Mouse (Mus musculus): ENCODE results near the gene Eral1. TPM values are rescaled to one million over a fixed set of nuclear protein-coding genes. Genes with fewer than 3 reads are reported as not detected.

Eral1 gene
- polyA plus RNA-seq, 1 experiment from 2014 or later: 40.1 TPM

- no peak overlapping the region for H3K4me3 ChIP-seq (ENCODE audit: low read length)
- no peak overlapping the region for H3K9ac ChIP-seq (ENCODE audit: low read depth, low read length)
- peaks cover 9% of the 10 kb centered on the region; the same call in 1 of the 2 replicates for H3K4me1 ChIP-seq (ENCODE audit: control insufficient read depth, insufficient read depth, low read length)
- WGBS: 85% methylated on average over 10 of the region's 10 CpGs
- no peaks in the 10 kb centered on the region for H3K9me3 ChIP-seq (ENCODE audit: control insufficient read depth, low read length)
- no peak overlapping the region for H3K4me2 ChIP-seq (replicated peaks; ENCODE audit: low read depth, low read length)
- H3K27me3 ChIP-seq (ENCODE audit: control insufficient read depth, insufficient read depth, low read length): no peaks in the 10 kb centered on the region
- H3K36me3 ChIP-seq (ENCODE audit: control insufficient read depth, insufficient read depth, low read length): peaks cover 12% of the 10 kb centered on the region; the same call in 1 of the 2 replicates
- no peak for ATAC-seq (ENCODE audit: low FRiP score, low TSS enrichment)
- H3K27ac ChIP-seq (ENCODE audit: low read depth, low read length): no peak overlapping the region
Measured at GRCm38 (mm10) chr11:78036791-78037190, 43.4 kb downstream of the Eral1 start.

GRCm38 (mm10) chr11:78033931-78034617 is 46.1 kb downstream of the Eral1 start:
- WGBS: 93% methylated on average over 23 of the region's 23 CpGs
- H3K4me3 ChIP-seq (ENCODE audit: low read length): no peak overlapping the region

GRCm38 (mm10) chr11:78032809-78033195 is 47.4 kb downstream of the Eral1 start:
- Histone ChIP-seq H3K27ac (ENCODE audit: low read depth, low read length) (no peak overlapping the region), H3K9me3 (ENCODE audit: control insufficient read depth, low read length) (no peaks in the 10 kb centered on the region), H3K9ac (ENCODE audit: low read depth, low read length) (peak overlapping the region; percentile 79), H3K4me1 (ENCODE audit: control insufficient read depth, insufficient read depth, low read length) (peaks cover 18% of the 10 kb centered on the region), H3K4me2 (replicated peaks; ENCODE audit: low read depth, low read length) (peak overlapping the region; percentile 86), H3K36me3 (ENCODE audit: control insufficient read depth, insufficient read depth, low read length) (peaks cover 28% of the 10 kb centered on the region), H3K4me3 (ENCODE audit: low read length) (peak overlapping the region; percentile 62), H3K27me3 (ENCODE audit: control insufficient read depth, insufficient read depth, low read length) (no peaks in the 10 kb centered on the region)
- no peak for ATAC-seq (ENCODE audit: low FRiP score, low TSS enrichment)
- 11% methylated on average over 5 of the region's 5 CpGs for WGBS

More at GRCm38 (mm10) chr11:78033931-78034617, 46.1 kb downstream of the Eral1 start:
- Histone ChIP-seq H3K9ac (ENCODE audit: low read depth, low read length) (no peak overlapping the region), H3K9me3 (ENCODE audit: control insufficient read depth, low read length) (no peaks in the 10 kb centered on the region), H3K36me3 (ENCODE audit: control insufficient read depth, insufficient read depth, low read length) (peaks cover 15% of the 10 kb centered on the region), H3K27ac (ENCODE audit: low read depth, low read length) (no peak overlapping the region), H3K27me3 (ENCODE audit: control insufficient read depth, insufficient read depth, low read length) (no peaks in the 10 kb centered on the region), H3K4me2 (replicated peaks; ENCODE audit: low read depth, low read length) (no peak overlapping the region), H3K4me1 (ENCODE audit: control insufficient read depth, insufficient read depth, low read length) (peaks cover 18% of the 10 kb centered on the region)
- ATAC-seq (ENCODE audit: low FRiP score, low TSS enrichment): no peak

- Histone ChIP-seq H3K4me2 (replicated peaks; ENCODE audit: low read depth, low read length) (peak within 1 kb of the TSS; percentile 86), H3K9me3 (ENCODE audit: control insufficient read depth, low read length) (no peaks in the 10 kb centered on the region), H3K36me3 (ENCODE audit: control insufficient read depth, insufficient read depth, low read length) (peaks cover 34% of the 10 kb centered on the region), H3K27ac (ENCODE audit: low read depth, low read length) (peak within 1 kb of the TSS; percentile 63; the same call in 1 of the 2 replicates), H3K27me3 (ENCODE audit: control insufficient read depth, insufficient read depth, low read length) (no peaks in the 10 kb centered on the region), H3K4me3 (ENCODE audit: low read length) (peak within 1 kb of the TSS; percentile 62), H3K9ac (ENCODE audit: low read depth, low read length) (peak within 1 kb of the TSS; percentile 79), H3K4me1 (ENCODE audit: control insufficient read depth, insufficient read depth, low read length) (peaks cover 13% of the 10 kb centered on the region)
- ATAC-seq (ENCODE audit: low FRiP score, low TSS enrichment): peak; percentile 92
- WGBS: under 1% methylated on average over 94 of the region's 96 CpGs
Measured at GRCm38 (mm10) chr11:78031947-78032808, 48.0 kb downstream of the Eral1 start, which contains the start of gene Dhrs13. TSS of gene Dhrs13 (plus strand) at chr11:78032280.

GRCm38 (mm10) chr11:78031389-78031788 is 48.8 kb downstream of the Eral1 start:
- Histone ChIP-seq H3K9me3 (ENCODE audit: control insufficient read depth, low read length) (no peaks in the 10 kb centered on the region), H3K4me3 (ENCODE audit: low read length) (peak overlapping the region; percentile 62; the same call in 1 of the 2 replicates)
- no peak for ATAC-seq (ENCODE audit: low FRiP score, low TSS enrichment)

GRCm38 (mm10) chr11:78030600-78030999 is 49.6 kb downstream of the Eral1 start:
- no peaks in the 10 kb centered on the region for H3K9me3 ChIP-seq (ENCODE audit: control insufficient read depth, low read length)
- WGBS: 62% methylated on average over 2 of the region's 2 CpGs
- no peak overlapping the region for H3K27ac ChIP-seq (ENCODE audit: low read depth, low read length)
- no peak overlapping the region for H3K4me3 ChIP-seq (ENCODE audit: low read length)
- peaks cover 47% of the 10 kb centered on the region for H3K36me3 ChIP-seq (ENCODE audit: control insufficient read depth, insufficient read depth, low read length)
- H3K27me3 ChIP-seq (ENCODE audit: control insufficient read depth, insufficient read depth, low read length): no peaks in the 10 kb centered on the region
- peaks cover 10% of the 10 kb centered on the region for H3K4me1 ChIP-seq (ENCODE audit: control insufficient read depth, insufficient read depth, low read length)
- ATAC-seq (ENCODE audit: low FRiP score, low TSS enrichment): no peak
- no peak overlapping the region for H3K4me2 ChIP-seq (replicated peaks; ENCODE audit: low read depth, low read length)
- no peak overlapping the region for H3K9ac ChIP-seq (ENCODE audit: low read depth, low read length)

More at GRCm38 (mm10) chr11:78031389-78031788, 48.8 kb downstream of the Eral1 start:
- Histone ChIP-seq H3K9ac (ENCODE audit: low read depth, low read length) (no peak overlapping the region), H3K4me2 (replicated peaks; ENCODE audit: low read depth, low read length) (peak overlapping the region; percentile 86), H3K27me3 (ENCODE audit: control insufficient read depth, insufficient read depth, low read length) (no peaks in the 10 kb centered on the region), H3K4me1 (ENCODE audit: control insufficient read depth, insufficient read depth, low read length) (peaks cover 10% of the 10 kb centered on the region), H3K27ac (ENCODE audit: low read depth, low read length) (no peak overlapping the region; the same call in 1 of the 2 replicates), H3K36me3 (ENCODE audit: control insufficient read depth, insufficient read depth, low read length) (peaks cover 39% of the 10 kb centered on the region)
- WGBS: 34% methylated on average over 6 of the region's 6 CpGs

- H3K36me3 ChIP-seq (ENCODE audit: control insufficient read depth, insufficient read depth, low read length): peaks cover 53% of the 10 kb centered on the region
Measured at GRCm38 (mm10) chr11:78029240-78029639, 50.9 kb downstream of the Eral1 start.

GRCm38 (mm10) chr11:78023607-78024006 is 56.6 kb downstream of the Eral1 start:
- peaks cover 89% of the 10 kb centered on the region for H3K36me3 ChIP-seq (ENCODE audit: control insufficient read depth, insufficient read depth, low read length)
- H3K9me3 ChIP-seq (ENCODE audit: control insufficient read depth, low read length): no peaks in the 10 kb centered on the region
- ATAC-seq (ENCODE audit: low FRiP score, low TSS enrichment): no peak
- WGBS: 90% methylated on average over 8 of the region's 8 CpGs
- H3K4me2 ChIP-seq (replicated peaks; ENCODE audit: low read depth, low read length): no peak overlapping the region
- H3K4me3 ChIP-seq (ENCODE audit: low read length): no peak overlapping the region
- H3K27ac ChIP-seq (ENCODE audit: low read depth, low read length): no peak overlapping the region
- H3K4me1 ChIP-seq (ENCODE audit: control insufficient read depth, insufficient read depth, low read length): no peaks in the 10 kb centered on the region
- no peaks in the 10 kb centered on the region for H3K27me3 ChIP-seq (ENCODE audit: control insufficient read depth, insufficient read depth, low read length)
- no peak overlapping the region for H3K9ac ChIP-seq (ENCODE audit: low read depth, low read length)

More at GRCm38 (mm10) chr11:78029240-78029639, 50.9 kb downstream of the Eral1 start:
- WGBS: 87% methylated on average over 8 of the region's 8 CpGs
- Histone ChIP-seq H3K4me3 (ENCODE audit: low read length) (no peak overlapping the region), H3K4me1 (ENCODE audit: control insufficient read depth, insufficient read depth, low read length) (peaks cover 10% of the 10 kb centered on the region), H3K27me3 (ENCODE audit: control insufficient read depth, insufficient read depth, low read length) (no peaks in the 10 kb centered on the region), H3K27ac (ENCODE audit: low read depth, low read length) (no peak overlapping the region), H3K9me3 (ENCODE audit: control insufficient read depth, low read length) (no peaks in the 10 kb centered on the region), H3K9ac (ENCODE audit: low read depth, low read length) (no peak overlapping the region), H3K4me2 (replicated peaks; ENCODE audit: low read depth, low read length) (no peak overlapping the region)
- no peak for ATAC-seq (ENCODE audit: low FRiP score, low TSS enrichment)

All from kidney, embryonic 14.5 days (tissue).